Mouse (Mus musculus): ENCODE data around the gene Bpnt1.

The Bpnt1 gene

GRCm38 (mm10) chr1:185331364-185331763 is 585 bp upstream of the Bpnt1 start:
- in situ Hi-C loops (cut with MboI, MseI): no loop called here

- in situ Hi-C loops (cut with MboI, MseI): no loop called here
Measured at GRCm38 (mm10) chr1:185333651-185334050, 1.7 kb downstream of the Bpnt1 start.

- in situ Hi-C loops (cut with MboI, MseI): no loop called here
Measured at GRCm38 (mm10) chr1:185334136-185334535, 2.2 kb downstream of the Bpnt1 start.

- in situ Hi-C loops (cut with MboI, MseI): no loop called here
Measured at GRCm38 (mm10) chr1:185335231-185335765, 3.3 kb downstream of the Bpnt1 start.

- in situ Hi-C loops (cut with MboI, MseI): no loop called here
Measured at GRCm38 (mm10) chr1:185336535-185336934, 4.6 kb downstream of the Bpnt1 start.

GRCm38 (mm10) chr1:185342441-185342840 is 10.5 kb downstream of the Bpnt1 start:
- in situ Hi-C loops (cut with MboI, MseI): no loop called here

- in situ Hi-C loops (cut with MboI, MseI): no loop called here
Measured at GRCm38 (mm10) chr1:185343422-185343821, 11.5 kb downstream of the Bpnt1 start.

- in situ Hi-C loops (cut with MboI, MseI): no loop called here
Measured at GRCm38 (mm10) chr1:185346188-185346587, 14.2 kb downstream of the Bpnt1 start.

- in situ Hi-C loops (cut with MboI, MseI): no loop called here
Measured at GRCm38 (mm10) chr1:185349741-185350140, 17.8 kb downstream of the Bpnt1 start.

GRCm38 (mm10) chr1:185350611-185351010 is 18.7 kb downstream of the Bpnt1 start:
- in situ Hi-C loops (cut with MboI, MseI): no loop called here

- in situ Hi-C loops (cut with MboI, MseI): no loop called here
Measured at GRCm38 (mm10) chr1:185352151-185352550, 20.2 kb downstream of the Bpnt1 start.

GRCm38 (mm10) chr1:185353351-185353750 is 21.4 kb downstream of the Bpnt1 start:
- in situ Hi-C loops (cut with MboI, MseI): no loop called here

- in situ Hi-C loops (cut with MboI, MseI): no loop called here
Measured at GRCm38 (mm10) chr1:185354731-185355130, 22.8 kb downstream of the Bpnt1 start.

GRCm38 (mm10) chr1:185356246-185356645 is 24.3 kb downstream of the Bpnt1 start:
- in situ Hi-C loops (cut with MboI, MseI): no loop called here

GRCm38 (mm10) chr1:185358211-185358610 is 26.3 kb downstream of the Bpnt1 start:
- in situ Hi-C loops (cut with MboI, MseI): no loop called here

GRCm38 (mm10) chr1:185362677-185363520 is 30.9 kb downstream of the Bpnt1 start, which contains the start of gene Eprs:
Gene Eprs, plus strand, starts transcription at chr1:185363044.
- in situ Hi-C loops (cut with MboI, MseI): no loop called here

- in situ Hi-C loops (cut with MboI, MseI): no loop called here
Measured at GRCm38 (mm10) chr1:185363526-185364182, 31.7 kb downstream of the Bpnt1 start.

GRCm38 (mm10) chr1:185364183-185364540 is 32.2 kb downstream of the Bpnt1 start:
- in situ Hi-C loops (cut with MboI, MseI): no loop called here

GRCm38 (mm10) chr1:185367383-185367782 is 35.4 kb downstream of the Bpnt1 start:
- in situ Hi-C loops (cut with MboI, MseI): no loop called here

- in situ Hi-C loops (cut with MboI, MseI): no loop called here
Measured at GRCm38 (mm10) chr1:185369979-185370378, 38.0 kb downstream of the Bpnt1 start.

GRCm38 (mm10) chr1:185376390-185376789 is 44.4 kb downstream of the Bpnt1 start:
- in situ Hi-C loops (cut with MboI, MseI): loop anchor here (5.0 kb wide), 1 partner anchor 36 kb away; no protein-coding TSS in a partner anchor

- in situ Hi-C loops (cut with MboI, MseI): loop anchor here (5.0 kb wide), 1 partner anchor 35 kb away; no protein-coding TSS in a partner anchor
Measured at GRCm38 (mm10) chr1:185377429-185377828, 45.5 kb downstream of the Bpnt1 start.

GRCm38 (mm10) chr1:185401615-185402014 is 69.7 kb downstream of the Bpnt1 start:
- in situ Hi-C loops (cut with MboI, MseI): no loop called here

Measured in regulatory T cell (primary cell).